Mouse (Mus musculus): ENCODE data around the gene Armc12. TPM values are rescaled to one million over a fixed set of nuclear protein-coding genes. Genes with fewer than 3 reads are reported as not detected.

Gene Armc12
- polyA plus RNA-seq, 1 experiment, result not detected

DNA sequence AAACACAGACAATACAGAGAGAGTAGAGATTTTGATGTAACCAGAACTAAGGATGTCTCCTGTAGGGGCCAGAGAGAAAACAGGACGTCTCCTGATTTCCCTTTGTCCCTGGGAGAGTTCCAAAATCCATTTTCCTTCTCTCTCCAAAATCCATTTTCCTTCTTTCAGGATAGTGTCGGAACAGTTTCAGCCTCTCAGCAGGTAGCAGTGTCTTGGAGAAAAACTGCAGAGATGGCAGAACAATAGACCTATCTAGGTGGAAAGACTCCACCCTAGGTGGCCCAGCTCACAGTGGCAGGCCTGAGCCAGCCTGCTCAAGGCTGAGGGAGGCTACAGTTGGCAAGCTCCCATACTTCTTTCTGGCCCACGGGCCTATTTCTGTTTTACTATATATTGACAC, 36.9 kb downstream of the Armc12 start:
- TF ChIP-seq POLR2A (IDR thresholded peaks at IDR 0.05; ENCODE audit: borderline replicate concordance, extremely low read depth, low read depth, low read length) (no peak), CTCF (IDR thresholded peaks at IDR 0.05; ENCODE audit: insufficient read depth, low read length) (no peak)
- WGBS, result 40% methylated on average over 3 of the region's 3 CpGs
- Histone ChIP-seq H3K4me3 (replicated peaks; ENCODE audit: extremely low read depth, low read depth, low read length) (no peak overlapping the region), H3K4me1 (ENCODE audit: control insufficient read depth, insufficient read depth, low read length) (no peaks in the 10 kb centered on the region)
- DNase-seq, result no peak

DNA sequence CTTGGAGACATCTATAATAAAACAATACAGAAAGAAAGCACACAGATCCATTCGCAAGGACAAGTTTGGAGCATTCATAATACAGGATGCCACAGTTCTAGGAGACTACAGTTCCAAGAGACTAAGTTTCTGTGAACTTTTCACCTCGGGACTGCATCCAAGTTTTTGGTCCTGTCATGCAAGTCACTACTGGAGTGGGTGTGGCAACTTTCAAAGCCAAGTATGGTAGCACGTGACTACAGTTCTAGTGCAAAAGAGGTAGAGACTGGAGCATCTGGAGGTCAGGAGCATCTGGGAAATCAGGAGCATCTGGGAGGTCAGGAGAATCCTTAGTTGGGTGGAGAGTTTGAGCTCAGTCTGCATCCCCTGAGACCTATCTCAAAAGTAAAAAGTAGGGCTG, 41.3 kb downstream of the Armc12 start:
- Histone ChIP-seq H3K4me3 (replicated peaks; ENCODE audit: extremely low read depth, low read depth, low read length) (no peak overlapping the region), H3K4me1 (ENCODE audit: control insufficient read depth, insufficient read depth, low read length) (no peaks in the 10 kb centered on the region; the same call in 1 of the 2 replicates)
- DNase-seq, result no peak
- no peak for TF ChIP-seq CTCF (IDR thresholded peaks at IDR 0.05; ENCODE audit: insufficient read depth, low read length)
- TF ChIP-seq POLR2A (IDR thresholded peaks at IDR 0.05; ENCODE audit: borderline replicate concordance, extremely low read depth, low read depth, low read length), result no peak
- WGBS, result 62% methylated on average over 3 of the region's 3 CpGs

- DNase-seq, result no peak
- Histone ChIP-seq H3K4me1 (ENCODE audit: control insufficient read depth, insufficient read depth, low read length) (no peaks in the 10 kb centered on the region; the same call in 1 of the 2 replicates), H3K4me3 (replicated peaks; ENCODE audit: extremely low read depth, low read depth, low read length) (no peak overlapping the region)
- TF ChIP-seq POLR2A (IDR thresholded peaks at IDR 0.05; ENCODE audit: borderline replicate concordance, extremely low read depth, low read depth, low read length), result no peak
- TF ChIP-seq CTCF (IDR thresholded peaks at IDR 0.05; ENCODE audit: insufficient read depth, low read length), result no peak
- 74% methylated on average over 7 of the region's 7 CpGs for WGBS
Measured at GRCm38 (mm10) chr17:28572521-28572920, 41.9 kb downstream of the Armc12 start.

- no peaks in the 10 kb centered on the region; the same call in 1 of the 2 replicates for H3K4me1 ChIP-seq (ENCODE audit: control insufficient read depth, insufficient read depth, low read length)
- TF ChIP-seq POLR2A (IDR thresholded peaks at IDR 0.05; ENCODE audit: borderline replicate concordance, extremely low read depth, low read depth, low read length), result no peak
- TF ChIP-seq CTCF (IDR thresholded peaks at IDR 0.05; ENCODE audit: insufficient read depth, low read length), result no peak
- no peak for DNase-seq
- no peak overlapping the region for H3K4me3 ChIP-seq (replicated peaks; ENCODE audit: extremely low read depth, low read depth, low read length)
- 77% methylated on average over 6 of the region's 6 CpGs for WGBS
Measured at GRCm38 (mm10) chr17:28572941-28573340, 42.3 kb downstream of the Armc12 start.

DNA sequence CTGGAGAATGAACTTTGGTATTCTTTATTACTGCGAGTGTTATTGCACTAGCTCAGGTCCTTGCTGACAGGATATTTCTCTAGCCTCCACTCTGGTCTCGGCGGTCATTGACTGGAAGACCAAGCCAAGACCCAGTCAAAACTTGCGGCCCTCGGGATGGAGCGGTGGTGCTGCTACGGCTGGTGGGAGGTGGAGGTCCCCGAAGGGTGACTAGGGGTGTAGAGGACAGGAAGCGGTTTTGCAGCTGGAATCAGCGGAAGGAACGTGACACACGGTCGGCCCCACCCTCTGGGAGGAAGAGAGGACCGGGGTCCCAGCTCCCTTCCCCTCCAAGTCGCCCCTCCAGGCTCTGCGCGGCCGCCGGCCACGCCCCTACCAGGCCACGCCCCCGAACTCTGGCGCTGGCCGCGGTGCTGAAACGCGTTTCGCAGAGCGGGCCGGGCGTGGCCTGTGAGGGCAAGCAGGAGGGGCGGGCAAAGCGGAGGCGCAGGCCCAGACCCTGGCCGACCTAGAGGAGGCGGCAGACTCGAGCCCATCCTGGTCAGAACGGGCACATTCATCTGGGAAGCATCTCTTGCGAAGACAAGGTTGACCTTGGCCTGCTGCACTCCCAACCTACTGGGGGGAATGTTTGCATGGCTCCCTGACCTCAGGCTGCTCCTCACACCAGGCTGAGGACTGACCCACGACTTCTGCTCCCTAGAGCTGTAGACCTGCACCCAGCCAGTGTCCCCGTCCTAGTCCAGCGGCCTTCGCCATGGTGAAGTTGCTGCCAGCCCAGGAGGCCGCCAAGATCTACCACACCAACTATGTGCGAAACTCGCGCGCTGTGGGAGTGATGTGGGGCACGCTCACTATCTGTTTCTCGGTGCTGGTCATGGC, 44.9 kb downstream of the Armc12 start, which contains the start of gene Lhfpl5:
Gene Lhfpl5 (plus strand): TSS at position 398 of the 882 bp plus-strand sequence.
- Histone ChIP-seq H3K4me1 (ENCODE audit: control insufficient read depth, insufficient read depth, low read length) (no peaks in the 10 kb centered on the region; the same call in 1 of the 2 replicates), H3K4me3 (replicated peaks; ENCODE audit: extremely low read depth, low read depth, low read length) (no peak within 1 kb of the TSS)
- WGBS, result 16% methylated on average over 46 of the region's 50 CpGs
- peak; percentile 36 for DNase-seq
- TF ChIP-seq POLR2A (IDR thresholded peaks at IDR 0.05; ENCODE audit: borderline replicate concordance, extremely low read depth, low read depth, low read length) (no peak), CTCF (IDR thresholded peaks at IDR 0.05; ENCODE audit: insufficient read depth, low read length) (no peak)

- TF ChIP-seq CTCF (IDR thresholded peaks at IDR 0.05; ENCODE audit: insufficient read depth, low read length) (no peak), POLR2A (IDR thresholded peaks at IDR 0.05; ENCODE audit: borderline replicate concordance, extremely low read depth, low read depth, low read length) (no peak)
- DNase-seq, result peak; percentile 41
- Histone ChIP-seq H3K4me1 (ENCODE audit: control insufficient read depth, insufficient read depth, low read length) (no peaks in the 10 kb centered on the region; the same call in 1 of the 2 replicates), H3K4me3 (replicated peaks; ENCODE audit: extremely low read depth, low read depth, low read length) (no peak overlapping the region)
- 6% methylated on average over 9 of the region's 9 CpGs for WGBS
Measured at GRCm38 (mm10) chr17:28580396-28580795, 49.8 kb downstream of the Armc12 start.

DNA sequence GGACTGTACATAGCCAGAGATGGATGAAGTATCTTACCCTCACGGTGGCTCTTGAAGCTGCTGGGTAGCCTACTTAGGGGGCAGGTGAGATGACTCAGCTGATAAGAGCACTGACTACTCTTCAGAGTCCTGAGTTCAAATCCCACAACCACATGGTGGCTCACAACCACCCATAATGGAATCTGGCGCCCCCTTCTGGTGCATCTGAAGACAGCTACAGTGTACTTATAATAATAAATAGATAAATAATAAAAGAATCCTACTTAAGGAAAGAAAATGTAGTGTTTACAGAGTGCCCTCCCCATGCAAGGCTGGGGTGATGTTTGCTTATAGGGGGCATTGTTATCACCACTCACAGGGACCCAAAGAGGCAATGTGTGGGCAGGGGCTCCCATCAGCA, 50.5 kb downstream of the Armc12 start:
- no peaks in the 10 kb centered on the region for H3K4me1 ChIP-seq (ENCODE audit: control insufficient read depth, insufficient read depth, low read length)
- H3K4me3 ChIP-seq (replicated peaks; ENCODE audit: extremely low read depth, low read depth, low read length), result no peak overlapping the region
- TF ChIP-seq CTCF (IDR thresholded peaks at IDR 0.05; ENCODE audit: insufficient read depth, low read length) (no peak), POLR2A (IDR thresholded peaks at IDR 0.05; ENCODE audit: borderline replicate concordance, extremely low read depth, low read depth, low read length) (no peak)
- WGBS, result 54% methylated on average over 2 of the region's 2 CpGs
- no peak for DNase-seq

GRCm38 (mm10) chr17:28586509-28586908, 55.9 kb downstream of the Armc12 start:
- Histone ChIP-seq H3K4me1 (ENCODE audit: control insufficient read depth, insufficient read depth, low read length) (no peaks in the 10 kb centered on the region; the same call in 1 of the 2 replicates), H3K4me3 (replicated peaks; ENCODE audit: extremely low read depth, low read depth, low read length) (no peak overlapping the region)
- TF ChIP-seq POLR2A (IDR thresholded peaks at IDR 0.05; ENCODE audit: borderline replicate concordance, extremely low read depth, low read depth, low read length), result no peak
- WGBS, result 74% methylated on average over 3 of the region's 3 CpGs
- no peak for DNase-seq

DNA sequence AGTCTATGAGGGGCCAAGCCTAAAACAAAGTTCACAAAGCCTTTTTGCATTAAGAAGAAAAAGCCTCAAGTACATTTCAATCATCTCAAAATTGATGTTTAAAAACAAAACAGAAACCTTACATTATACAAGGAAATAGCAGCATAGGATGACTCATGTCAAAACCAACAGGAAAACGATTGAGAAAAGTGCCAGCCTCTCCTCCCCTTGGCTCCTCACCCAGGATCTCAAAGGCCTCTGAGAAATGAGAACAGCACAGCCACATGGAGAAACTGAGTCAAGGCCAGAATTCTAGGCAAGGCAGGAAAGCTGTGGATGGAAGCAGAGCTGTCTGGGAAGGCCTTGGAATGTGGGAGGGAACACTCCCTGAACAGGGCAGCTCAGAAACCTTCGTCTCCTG, 58.0 kb downstream of the Armc12 start:
- DNase-seq, result no peak
- Histone ChIP-seq H3K4me3 (replicated peaks; ENCODE audit: extremely low read depth, low read depth, low read length) (no peak overlapping the region), H3K4me1 (ENCODE audit: control insufficient read depth, insufficient read depth, low read length) (no peaks in the 10 kb centered on the region; the same call in 1 of the 2 replicates)
- WGBS, result 53% methylated on average over 2 of the region's 2 CpGs
- TF ChIP-seq CTCF (IDR thresholded peaks at IDR 0.05; ENCODE audit: insufficient read depth, low read length), result no peak
- TF ChIP-seq POLR2A (IDR thresholded peaks at IDR 0.05; ENCODE audit: borderline replicate concordance, extremely low read depth, low read depth, low read length), result no peak

Other genes with a start within 250 kb of the Armc12 start
- gene Fance, start 217.3 kb upstream of the Armc12 start, polyA plus RNA-seq (2012; rRNA removed), result 18.2 and 21.7 TPM in 2 replicates
- gene Rpl10a, start 202.3 kb upstream of the Armc12 start, polyA plus RNA-seq (2012; rRNA removed), result 1,664 and 1,938 TPM in 2 replicates
- gene Tead3, start 180.0 kb upstream of the Armc12 start, polyA plus RNA-seq (2012; rRNA removed), result 28.1 and 30.7 TPM in 2 replicates
- 7.0 and 7.2 TPM in 2 replicates for gene Tulp1, start 165.6 kb upstream of the Armc12 start, polyA plus RNA-seq (2012; rRNA removed)
- 8.8 and 14.8 TPM in 2 replicates for gene Fkbp5, start 13.3 kb upstream of the Armc12 start, polyA plus RNA-seq (2012; rRNA removed)
- gene Clpsl2, start 18.6 kb downstream of the Armc12 start, polyA plus RNA-seq (2012; rRNA removed), result not detected in 2 replicates
- gene Clps, start 30.0 kb downstream of the Armc12 start, polyA plus RNA-seq (2012; rRNA removed), result 1.8 and 16.1 TPM in 2 replicates
- gene Lhfpl5, start 44.8 kb downstream of the Armc12 start, polyA plus RNA-seq (2012; rRNA removed), result not detected in 2 replicates
- 14.0 and 24.0 TPM in 2 replicates for gene Srpk1, start 91.9 kb downstream of the Armc12 start, polyA plus RNA-seq (2012; rRNA removed)
- 0.40 and 1.2 TPM in 2 replicates for gene Slc26a8, start 159.4 kb downstream of the Armc12 start, polyA plus RNA-seq (2012; rRNA removed)
- 74.3 and 97.5 TPM in 2 replicates for gene Mapk14, start 160.5 kb downstream of the Armc12 start, polyA plus RNA-seq (2012; rRNA removed)
- gene AC170998.1, start 195.3 kb downstream of the Armc12 start, polyA plus RNA-seq (2012; rRNA removed), result 0.77 and 1.5 TPM in 2 replicates
- gene Mapk13, start 238.5 kb downstream of the Armc12 start, polyA plus RNA-seq (2012; rRNA removed), result 13.8 and 19.4 TPM in 2 replicates

Data from lung, adult 2 months (tissue).